Mouse (Mus musculus): Measurements from ENCODE around the gene Tm4sf5.

- peak; percentile 53 for TF ChIP-seq CTCF (IDR thresholded peaks at IDR 0.05; ENCODE audit: extremely low read depth, insufficient read depth, low read length)
- TF ChIP-seq POLR2A (IDR thresholded peaks at IDR 0.05; ENCODE audit: extremely low read depth, insufficient read depth, low read length) = no peak
Observed at GRCm38 (mm10) chr11:70516352-70516751, 11.3 kb downstream of the Tm4sf5 start.

Data from cortical plate, adult 2 months (tissue).